Mouse (Mus musculus) liver, adult (tissue): ENCODE results near the gene Mecp2.
"Not testable (repeated sequence)": the region's sequence is repeated elsewhere in the genome, so short reads cannot be mapped to it uniquely, and the experiment has no call there.

Source experiments
- GATA4 ChIP-seq: IDR thresholded peaks from 2 replicates; pipeline ENCODE4 v1.6.1; 2014; ENCODE audit warnings: mild to moderate bottlenecking, low read length; ENCODE audit not compliant: insufficient replicate concordance

Gene Mecp2

DNA sequence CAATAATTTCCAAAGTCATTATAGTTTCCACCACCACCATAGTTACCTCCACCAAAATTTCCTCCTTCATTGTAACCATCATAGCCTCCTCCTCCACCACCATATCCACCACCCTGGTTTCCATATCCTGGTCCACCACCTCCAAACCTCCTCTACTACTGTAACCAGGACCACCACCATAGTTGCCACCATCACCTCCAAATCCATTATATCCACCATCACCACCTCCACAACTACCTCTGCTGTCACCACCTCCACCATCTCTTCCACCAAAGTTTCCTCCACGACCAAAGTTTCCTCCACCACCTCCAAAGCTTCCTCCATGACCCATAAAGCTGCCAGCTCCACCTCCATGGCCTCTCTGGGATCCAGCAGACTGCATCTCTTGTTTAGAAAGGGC lies at the start of gene Mecp2:
TSS of gene Mecp2 (minus strand) at position 101 of the 400 bp plus-strand sequence.
- not testable (repeated sequence) for TF ChIP-seq GATA4

GRCm38 (mm10) chrX:74176959-74177358 lies 41.8 kb upstream of the Mecp2 start, which contains the start of gene Tktl1:
Gene Tktl1 (plus strand): TSS chrX:74177259.
- no peak for TF ChIP-seq GATA4

GRCm38 (mm10) chrX:74167738-74168137 lies 32.6 kb upstream of the Mecp2 start, which contains the start of gene Tex28:
Gene Tex28 (minus strand): TSS chrX:74167838.
- TF ChIP-seq GATA4 = no peak

DNA sequence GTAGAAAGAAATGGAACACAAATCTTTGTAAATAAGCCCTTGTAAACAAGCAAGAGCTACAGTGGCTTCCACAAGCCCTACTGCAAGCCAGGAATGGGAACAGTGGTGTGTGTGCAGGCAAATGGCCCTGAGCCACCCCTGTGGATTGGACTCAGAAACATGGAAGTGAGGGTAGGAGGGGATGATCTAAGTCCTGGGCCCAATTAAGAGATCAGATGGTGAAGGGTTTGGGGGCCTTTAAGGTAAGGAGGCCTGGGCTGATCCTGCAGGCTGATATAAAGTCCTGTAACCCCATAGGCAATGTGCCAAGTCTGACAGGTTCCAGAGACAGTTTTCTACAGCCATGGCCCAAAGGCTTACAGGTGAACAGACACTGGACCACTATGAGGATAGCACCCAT lies 8.0 kb downstream of the Mecp2 start, which contains the start of gene Opn1mw:
TSS of gene Opn1mw (plus strand) at position 301 of the 400 bp plus-strand sequence.
- TF ChIP-seq GATA4 = no peak

GRCm38 (mm10) chrX:74124975-74125374 lies 10.2 kb downstream of the Mecp2 start:
- no peak for TF ChIP-seq GATA4

- TF ChIP-seq GATA4 = no peak
These were observed 19.7 kb downstream of the Mecp2 start for GRCm38 (mm10) chrX:74115511-74115910.

DNA sequence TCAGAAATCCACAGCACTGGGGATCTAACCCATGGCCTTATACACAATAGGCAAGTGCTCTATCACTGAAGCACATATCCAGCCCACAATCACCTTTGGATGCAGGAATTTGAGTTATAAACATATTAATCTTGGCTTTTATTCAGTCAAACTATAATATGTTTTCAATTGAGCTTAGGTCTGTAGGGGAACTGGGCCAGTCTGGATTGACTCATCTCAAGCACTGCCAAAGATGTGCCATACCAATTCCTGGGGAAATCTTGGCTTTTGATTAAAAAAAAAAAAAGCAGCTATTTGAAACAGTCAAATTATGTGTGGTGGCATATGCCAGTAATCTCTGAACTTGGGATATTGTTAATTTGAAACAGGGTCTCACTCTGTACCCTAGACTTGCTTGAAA lies 21.1 kb downstream of the Mecp2 start:
- no peak for TF ChIP-seq GATA4

- no peak for TF ChIP-seq GATA4
These were observed 26.4 kb downstream of the Mecp2 start for GRCm38 (mm10) chrX:74108747-74109146.

GRCm38 (mm10) chrX:74105916-74106315 lies 29.2 kb downstream of the Mecp2 start:
- no peak for TF ChIP-seq GATA4

GRCm38 (mm10) chrX:74103457-74104188 lies 31.5 kb downstream of the Mecp2 start:
- no peak for TF ChIP-seq GATA4

- TF ChIP-seq GATA4 = no peak
These were observed 40.0 kb downstream of the Mecp2 start for GRCm38 (mm10) chrX:74095130-74095529.

DNA sequence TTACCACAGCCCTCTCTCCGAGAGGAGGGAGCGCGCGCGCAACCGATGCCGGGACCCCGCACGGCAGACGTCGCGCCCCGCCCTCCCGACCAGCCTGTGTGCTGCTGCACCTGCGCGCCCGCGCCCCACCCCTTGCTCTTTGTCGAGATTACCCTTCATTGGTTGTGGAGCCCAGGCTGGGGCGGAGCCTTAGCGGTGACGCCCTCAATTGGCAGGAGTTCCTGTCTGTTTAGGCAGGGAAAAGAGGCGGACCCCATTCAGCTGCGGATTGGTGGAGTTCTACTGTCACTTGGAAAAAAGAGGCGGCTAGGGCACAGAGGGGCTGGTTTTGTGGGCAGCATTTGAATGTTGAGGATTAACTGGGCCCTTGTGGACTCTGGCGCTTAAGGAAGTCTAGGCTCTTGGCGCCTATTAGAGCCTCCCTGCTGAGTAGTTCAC lies 49.5 kb downstream of the Mecp2 start:
- no peak for TF ChIP-seq GATA4

DNA sequence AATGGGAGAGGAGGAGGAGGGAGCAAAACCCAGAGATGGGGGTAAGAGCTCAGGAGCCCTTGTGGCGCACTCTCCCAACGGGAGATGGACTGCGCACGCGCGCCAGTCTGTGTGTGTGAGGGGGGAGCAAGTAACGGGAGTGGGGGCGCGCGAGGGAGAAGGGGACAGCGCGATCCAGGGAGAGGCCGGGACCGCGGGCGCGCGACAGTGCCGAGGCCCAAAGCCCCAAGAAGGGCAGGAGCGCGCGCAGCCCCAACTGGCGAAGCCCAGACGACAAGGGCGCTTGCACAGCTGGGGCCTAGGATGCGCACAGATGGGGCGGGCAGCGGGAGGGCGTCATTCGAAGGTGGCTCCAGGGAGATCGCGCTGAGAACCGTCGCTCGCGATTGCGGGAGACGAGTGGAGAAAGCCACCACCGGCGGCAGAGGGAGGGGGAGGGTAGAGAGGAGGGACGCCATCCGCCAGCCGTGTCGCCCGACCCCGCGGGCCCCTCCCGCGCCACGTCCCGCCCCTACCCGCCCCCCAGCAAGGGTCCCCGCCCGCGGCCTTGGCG lies 50.1 kb downstream of the Mecp2 start:
- TF ChIP-seq GATA4 = no peak

DNA sequence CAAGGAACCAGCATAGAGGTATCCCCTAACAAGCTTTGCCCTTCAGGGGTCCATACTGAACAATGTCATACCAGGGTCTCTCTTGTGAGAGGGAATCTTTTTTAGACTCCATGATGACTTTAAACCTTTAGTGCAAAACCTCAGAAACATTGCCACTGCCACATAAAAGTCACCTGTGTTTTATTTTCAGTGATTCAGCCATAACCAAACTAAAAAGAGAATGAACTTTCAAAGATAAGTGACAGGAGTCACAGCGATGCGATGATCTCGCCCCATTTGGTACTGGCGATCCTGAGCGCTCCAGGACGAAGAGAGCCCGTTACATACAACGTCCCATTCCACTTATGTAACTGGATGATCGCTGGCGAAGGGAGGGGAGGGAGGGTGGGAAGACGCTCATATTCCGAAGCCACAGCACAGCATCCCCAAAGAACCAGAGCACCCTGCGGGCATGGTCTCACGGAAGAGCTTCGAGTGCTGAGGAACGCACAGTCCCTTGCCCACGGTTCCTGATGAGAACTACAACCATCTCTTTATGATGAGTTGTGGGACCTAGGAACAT lies 50.8 kb downstream of the Mecp2 start:
- no peak for TF ChIP-seq GATA4

DNA sequence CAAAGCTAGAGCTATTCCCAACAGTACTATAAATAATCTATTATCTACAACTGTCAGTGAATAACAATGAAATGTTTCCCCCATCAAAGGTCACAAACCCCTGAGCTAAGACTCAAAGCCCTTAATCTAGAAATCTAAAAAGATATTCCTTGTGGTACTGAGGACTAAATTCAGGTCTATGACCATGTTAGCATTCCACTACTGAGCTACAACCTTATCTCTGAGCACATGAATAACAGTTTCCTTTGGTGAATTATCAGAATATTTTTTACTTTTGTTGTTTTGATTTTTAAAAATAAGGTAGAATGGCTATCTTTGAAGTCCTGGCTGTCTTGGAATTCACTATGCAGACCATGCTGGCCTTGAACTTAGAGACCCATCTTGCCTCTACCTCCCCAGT lies 64.4 kb downstream of the Mecp2 start:
- no peak for TF ChIP-seq GATA4

DNA sequence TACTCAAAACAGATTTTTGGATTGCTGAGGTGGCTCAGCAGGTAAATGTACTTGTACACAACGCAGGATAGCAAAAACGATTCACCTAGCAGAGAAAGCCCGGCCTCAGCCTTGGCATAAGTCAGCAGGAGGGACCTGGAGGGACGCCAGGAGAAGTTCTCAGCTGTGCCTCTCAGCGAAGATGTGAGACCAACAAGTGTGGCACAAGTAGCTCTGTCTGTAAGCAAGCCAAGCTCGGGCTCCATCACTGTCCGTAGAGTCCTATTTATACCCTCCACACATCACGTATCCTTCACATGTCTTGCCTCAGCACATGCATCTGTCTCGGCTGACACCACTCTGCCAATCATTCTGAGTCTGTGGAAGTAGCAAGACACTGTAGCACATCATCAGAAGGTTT lies 67.3 kb downstream of the Mecp2 start:
- no peak for TF ChIP-seq GATA4
